Mouse (Mus musculus) mesoderm, embryonic 11.5 days (tissue): Measurements from ENCODE around the gene Bbc3.

Source experiments
- DNase-seq: peaks from one replicate; pipeline ENCODE4 v3.0.0-alpha.2; 2012; ENCODE audit warnings: low read depth, low spot score

The Bbc3 gene

GRCm38 (mm10) chr7:16315222-16315759, 7.1 kb downstream of the Bbc3 start:
- no peak for DNase-seq

- DNase-seq, result no peak
Observed at GRCm38 (mm10) chr7:16317094-16317493, 8.9 kb downstream of the Bbc3 start.

- no peak for DNase-seq
Observed at GRCm38 (mm10) chr7:16319216-16319615, 11.0 kb downstream of the Bbc3 start.

- no peak for DNase-seq
Observed at GRCm38 (mm10) chr7:16320479-16320878, 12.3 kb downstream of the Bbc3 start.

- no peak for DNase-seq
Observed at GRCm38 (mm10) chr7:16324661-16325060, 16.5 kb downstream of the Bbc3 start.

- DNase-seq, result peak; percentile 84
Observed at GRCm38 (mm10) chr7:16325920-16326606, 17.9 kb downstream of the Bbc3 start.

GRCm38 (mm10) chr7:16326607-16326971, 18.4 kb downstream of the Bbc3 start:
- DNase-seq, result no peak

GRCm38 (mm10) chr7:16329146-16329545, 21.0 kb downstream of the Bbc3 start:
- no peak for DNase-seq

- no peak for DNase-seq
Observed at GRCm38 (mm10) chr7:16337733-16338132, 29.5 kb downstream of the Bbc3 start.

- DNase-seq, result no peak
Observed at GRCm38 (mm10) chr7:16344598-16344997, 36.4 kb downstream of the Bbc3 start.

- no peak for DNase-seq
Observed at GRCm38 (mm10) chr7:16345297-16345696, 37.1 kb downstream of the Bbc3 start.

GRCm38 (mm10) chr7:16349999-16350398, 41.8 kb downstream of the Bbc3 start:
- no peak for DNase-seq

- DNase-seq, result no peak
Observed at GRCm38 (mm10) chr7:16355854-16356594, 47.8 kb downstream of the Bbc3 start.

GRCm38 (mm10) chr7:16357602-16358001, 49.4 kb downstream of the Bbc3 start:
- DNase-seq, result no peak

- DNase-seq, result no peak
Observed at GRCm38 (mm10) chr7:16364319-16364718, 56.1 kb downstream of the Bbc3 start.

GRCm38 (mm10) chr7:16364901-16365500, 56.8 kb downstream of the Bbc3 start:
- DNase-seq, result peak; percentile 80

- DNase-seq, result no peak
Observed at GRCm38 (mm10) chr7:16366133-16366646, 58.0 kb downstream of the Bbc3 start.

- no peak for DNase-seq
Observed at GRCm38 (mm10) chr7:16366669-16367068, 58.5 kb downstream of the Bbc3 start.
